Mouse (Mus musculus): ENCODE data around the gene Fignl2. TPM values are rescaled to one million over a fixed set of nuclear protein-coding genes. Genes with fewer than 3 reads are reported as not detected.

The Fignl2 gene
- polyA plus RNA-seq, 1 experiment from 2014 or later = 0.13 TPM

GRCm38 (mm10) chr15:101065069-101065468 lies 13.3 kb downstream of the Fignl2 start:
- Histone ChIP-seq H3K36me3 (no peaks in the 10 kb centered on the region), H3K27ac (no peak overlapping the region)
- 61% methylated on average over 6 of the region's 6 CpGs for WGBS (ENCODE audit: insufficient replicate concordance)

GRCm38 (mm10) chr15:101060280-101060852 lies 18.0 kb downstream of the Fignl2 start:
- H3K9me3 ChIP-seq (replicated peaks) = no peaks in the 10 kb centered on the region
- peaks cover 4% of the 10 kb centered on the region; the same call in 1 of the 2 replicates for H3K4me1 ChIP-seq (replicated peaks)
- no peak for ATAC-seq (ENCODE audit: low read depth)
- H3K27ac ChIP-seq = no peak overlapping the region
- no peak overlapping the region for H3K4me3 ChIP-seq (replicated peaks)
- H3K36me3 ChIP-seq = no peaks in the 10 kb centered on the region
- DNase-seq = no peak
- WGBS (ENCODE audit: insufficient replicate concordance) = 63% methylated on average over 11 of the region's 11 CpGs
- H3K9ac ChIP-seq = no peak overlapping the region
- H3K27me3 ChIP-seq = peaks cover 21% of the 10 kb centered on the region
- no peak overlapping the region for H3K4me2 ChIP-seq

More at GRCm38 (mm10) chr15:101065069-101065468, 13.3 kb downstream of the Fignl2 start:
- Histone ChIP-seq H3K27me3 (no peaks in the 10 kb centered on the region), H3K9me3 (replicated peaks) (no peaks in the 10 kb centered on the region), H3K9ac (no peak overlapping the region), H3K4me3 (replicated peaks) (no peak overlapping the region), H3K4me1 (replicated peaks) (peaks cover 26% of the 10 kb centered on the region), H3K4me2 (no peak overlapping the region)
- DNase-seq (no peak), ATAC-seq (ENCODE audit: low read depth) (no peak)

- Histone ChIP-seq H3K4me1 (replicated peaks) (no peaks in the 10 kb centered on the region), H3K27ac (no peak overlapping the region), H3K36me3 (no peaks in the 10 kb centered on the region), H3K9ac (no peak overlapping the region), H3K4me2 (no peak overlapping the region), H3K4me3 (replicated peaks) (no peak overlapping the region), H3K9me3 (replicated peaks) (no peaks in the 10 kb centered on the region), H3K27me3 (peaks cover 27% of the 10 kb centered on the region)
- 47% methylated on average over 9 of the region's 9 CpGs for WGBS (ENCODE audit: insufficient replicate concordance)
- ATAC-seq (ENCODE audit: low read depth) (no peak), DNase-seq (no peak)
Observed at GRCm38 (mm10) chr15:101059570-101060279, 18.6 kb downstream of the Fignl2 start.

GRCm38 (mm10) chr15:101056225-101056624 lies 22.1 kb downstream of the Fignl2 start:
- no peak overlapping the region for H3K9ac ChIP-seq
- no peak overlapping the region for H3K27ac ChIP-seq
- no peak for DNase-seq
- WGBS (ENCODE audit: insufficient replicate concordance) = 40% methylated on average over 10 of the region's 10 CpGs
- ATAC-seq (ENCODE audit: low read depth) = peak; percentile 34; the same call in 1 of the 2 replicates
- H3K27me3 ChIP-seq = peaks cover 62% of the 10 kb centered on the region
- H3K4me3 ChIP-seq (replicated peaks) = no peak overlapping the region
- no peak overlapping the region for H3K4me2 ChIP-seq
- no peaks in the 10 kb centered on the region for H3K9me3 ChIP-seq (replicated peaks)
- peaks cover 7% of the 10 kb centered on the region; the same call in 1 of the 2 replicates for H3K4me1 ChIP-seq (replicated peaks)
- no peaks in the 10 kb centered on the region for H3K36me3 ChIP-seq

- Histone ChIP-seq H3K4me2 (no peak overlapping the region), H3K36me3 (no peaks in the 10 kb centered on the region), H3K27ac (no peak overlapping the region), H3K9ac (no peak overlapping the region), H3K9me3 (replicated peaks) (no peaks in the 10 kb centered on the region), H3K4me3 (replicated peaks) (no peak overlapping the region), H3K4me1 (replicated peaks) (peaks cover 7% of the 10 kb centered on the region; the same call in 1 of the 2 replicates), H3K27me3 (peaks cover 79% of the 10 kb centered on the region)
- DNase-seq (no peak), ATAC-seq (ENCODE audit: low read depth) (no peak)
- 63% methylated on average over 10 of the region's 10 CpGs for WGBS (ENCODE audit: insufficient replicate concordance)
Observed at GRCm38 (mm10) chr15:101054541-101054940, 23.8 kb downstream of the Fignl2 start.

- DNase-seq = no peak
- peaks cover 85% of the 10 kb centered on the region for H3K27me3 ChIP-seq
- H3K4me3 ChIP-seq (replicated peaks) = peak overlapping the region; percentile 35
- H3K4me2 ChIP-seq = peak overlapping the region; percentile 55
- no peak overlapping the region for H3K9ac ChIP-seq
- no peak overlapping the region for H3K27ac ChIP-seq
- no peaks in the 10 kb centered on the region for H3K9me3 ChIP-seq (replicated peaks)
- ATAC-seq (ENCODE audit: low read depth) = no peak
- no peaks in the 10 kb centered on the region for H3K36me3 ChIP-seq
- H3K4me1 ChIP-seq (replicated peaks) = peaks cover 7% of the 10 kb centered on the region; the same call in 1 of the 2 replicates
- WGBS (ENCODE audit: insufficient replicate concordance) = 15% methylated on average over 54 of the region's 65 CpGs
Observed at GRCm38 (mm10) chr15:101053832-101054459, 24.4 kb downstream of the Fignl2 start.

GRCm38 (mm10) chr15:101052560-101053501 lies 25.5 kb downstream of the Fignl2 start:
- no peak for ATAC-seq (ENCODE audit: low read depth)
- Histone ChIP-seq H3K4me2 (peak overlapping the region; percentile 55), H3K9ac (no peak overlapping the region), H3K4me1 (replicated peaks) (peaks cover 7% of the 10 kb centered on the region; the same call in 1 of the 2 replicates), H3K36me3 (no peaks in the 10 kb centered on the region), H3K9me3 (replicated peaks) (no peaks in the 10 kb centered on the region), H3K27me3 (peaks cover 96% of the 10 kb centered on the region), H3K4me3 (replicated peaks) (peak overlapping the region; percentile 35), H3K27ac (no peak overlapping the region)
- no peak for DNase-seq
- WGBS (ENCODE audit: insufficient replicate concordance) = 18% methylated on average over 120 of the region's 120 CpGs

GRCm38 (mm10) chr15:101051869-101052268 lies 26.5 kb downstream of the Fignl2 start:
- 52% methylated on average over 10 of the region's 10 CpGs for WGBS (ENCODE audit: insufficient replicate concordance)
- H3K4me1 ChIP-seq (replicated peaks) = peaks cover 7% of the 10 kb centered on the region; the same call in 1 of the 2 replicates
- DNase-seq = no peak
- no peaks in the 10 kb centered on the region for H3K36me3 ChIP-seq
- H3K4me2 ChIP-seq = no peak overlapping the region
- no peak for ATAC-seq (ENCODE audit: low read depth)
- H3K9ac ChIP-seq = no peak overlapping the region
- no peak overlapping the region for H3K27ac ChIP-seq
- no peak overlapping the region for H3K4me3 ChIP-seq (replicated peaks)
- peaks cover 99% of the 10 kb centered on the region for H3K27me3 ChIP-seq
- no peaks in the 10 kb centered on the region for H3K9me3 ChIP-seq (replicated peaks)

GRCm38 (mm10) chr15:101048338-101048896 lies 29.9 kb downstream of the Fignl2 start:
- Histone ChIP-seq H3K4me1 (replicated peaks) (no peaks in the 10 kb centered on the region), H3K36me3 (no peaks in the 10 kb centered on the region), H3K9ac (no peak overlapping the region), H3K27ac (no peak overlapping the region), H3K4me3 (replicated peaks) (no peak overlapping the region), H3K27me3 (peaks cover 100% of the 10 kb centered on the region), H3K4me2 (no peak overlapping the region), H3K9me3 (replicated peaks) (no peaks in the 10 kb centered on the region)
- ATAC-seq (ENCODE audit: low read depth) (no peak), DNase-seq (no peak)
- WGBS (ENCODE audit: insufficient replicate concordance) = 40% methylated on average over 5 of the region's 5 CpGs

- Histone ChIP-seq H3K27me3 (peaks cover 97% of the 10 kb centered on the region), H3K9me3 (replicated peaks) (no peaks in the 10 kb centered on the region), H3K27ac (no peak within 1 kb of the TSS), H3K36me3 (no peaks in the 10 kb centered on the region), H3K4me3 (replicated peaks) (peak within 1 kb of the TSS; percentile 40), H3K4me2 (peak within 1 kb of the TSS; percentile 62), H3K4me1 (replicated peaks) (no peaks in the 10 kb centered on the region), H3K9ac (no peak within 1 kb of the TSS)
- ATAC-seq (ENCODE audit: low read depth) = no peak
- 2% methylated on average over 23 of the region's 23 CpGs for WGBS (ENCODE audit: insufficient replicate concordance)
- no peak for DNase-seq
Observed at GRCm38 (mm10) chr15:101047194-101047555, 31.2 kb downstream of the Fignl2 start, which contains the start of gene Gm47841. Gene Gm47841, minus strand, starts transcription at chr15:101047397.

Data from liver, embryonic 13.5 days (tissue).